Mouse (Mus musculus): ENCODE results near the gene Zdhhc17.
A peak's percentile ranks its signal among the peaks of the same experiment; 100 is the strongest.

Gene Zdhhc17

DNA sequence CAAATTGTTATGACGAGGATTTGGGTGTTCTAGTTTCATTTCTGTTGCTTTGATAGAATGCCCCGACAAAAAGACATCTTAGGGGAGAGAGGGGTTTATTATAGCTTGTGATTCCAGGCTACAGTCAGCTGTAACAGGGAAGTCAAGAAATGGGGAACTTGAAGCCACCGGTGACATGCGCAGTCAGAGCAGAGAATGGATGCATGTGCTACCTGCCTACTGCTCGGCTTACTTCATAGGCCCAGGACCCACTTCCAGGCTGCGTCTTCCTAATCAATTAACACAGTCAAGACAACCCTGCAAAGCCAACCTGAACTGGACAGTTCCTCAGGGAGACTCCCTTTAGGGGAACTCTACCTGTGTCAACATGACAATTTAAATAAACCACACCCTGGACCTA is 5.7 kb downstream of the Zdhhc17 start:
- DNase-seq: no peak

DNA sequence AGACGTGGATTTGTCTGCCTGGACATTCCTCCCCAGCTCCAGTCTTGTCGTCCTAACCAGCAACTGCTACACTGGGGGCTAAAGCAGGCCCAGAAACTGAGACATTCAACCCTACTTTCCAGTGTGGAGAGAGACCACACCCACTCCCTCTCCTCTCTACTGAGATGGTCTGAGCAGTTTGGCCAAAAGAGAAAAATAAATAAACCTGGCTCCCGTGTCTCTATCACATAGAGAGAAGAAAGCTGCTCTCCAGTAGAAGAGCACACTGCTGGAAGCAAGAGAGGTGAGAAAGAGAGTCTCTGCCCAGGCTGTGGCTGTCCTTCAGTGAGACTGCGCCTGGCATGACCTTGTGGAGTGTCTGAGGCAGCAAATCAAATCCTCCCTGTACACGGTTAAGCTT is 10.7 kb downstream of the Zdhhc17 start:
- DNase-seq: no peak

DNA sequence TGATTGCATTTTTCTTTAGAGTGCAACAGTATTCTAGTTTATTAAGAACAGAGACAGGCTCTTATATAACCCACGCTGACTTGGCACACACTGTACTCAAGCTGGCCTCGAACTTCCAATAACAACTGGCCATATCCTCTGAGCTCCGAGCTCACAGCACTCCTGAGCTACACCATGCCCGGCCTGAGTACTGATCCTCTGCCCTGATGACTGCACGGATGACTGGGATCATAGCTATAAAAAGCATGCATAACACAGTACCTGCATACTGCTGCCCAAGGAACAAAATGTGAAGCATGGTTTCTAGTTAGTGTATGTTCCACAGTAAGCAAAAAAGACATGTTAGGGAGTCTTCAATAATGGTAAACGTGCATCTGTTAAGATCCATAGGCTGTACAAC is 12.8 kb downstream of the Zdhhc17 start:
- no peak for DNase-seq

DNA sequence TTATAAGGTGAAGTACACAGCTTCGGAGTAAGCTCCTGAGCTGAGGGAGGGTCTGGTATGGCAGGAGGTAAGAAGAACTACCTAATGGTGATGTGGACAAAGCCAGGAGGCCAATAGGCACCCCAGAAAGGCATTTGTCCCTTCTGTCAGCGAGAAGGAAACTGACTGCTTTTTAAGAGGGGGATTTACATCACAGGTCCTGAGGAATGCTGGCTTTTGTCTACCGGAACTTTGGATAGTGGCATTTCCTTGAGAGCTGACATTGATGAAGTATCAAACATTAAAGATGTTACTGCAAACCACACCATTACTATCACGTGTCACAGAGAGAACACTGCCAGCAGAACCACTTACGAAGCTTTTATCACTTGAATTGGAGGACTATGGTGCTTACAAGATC is 15.2 kb downstream of the Zdhhc17 start:
- no peak for DNase-seq

DNA sequence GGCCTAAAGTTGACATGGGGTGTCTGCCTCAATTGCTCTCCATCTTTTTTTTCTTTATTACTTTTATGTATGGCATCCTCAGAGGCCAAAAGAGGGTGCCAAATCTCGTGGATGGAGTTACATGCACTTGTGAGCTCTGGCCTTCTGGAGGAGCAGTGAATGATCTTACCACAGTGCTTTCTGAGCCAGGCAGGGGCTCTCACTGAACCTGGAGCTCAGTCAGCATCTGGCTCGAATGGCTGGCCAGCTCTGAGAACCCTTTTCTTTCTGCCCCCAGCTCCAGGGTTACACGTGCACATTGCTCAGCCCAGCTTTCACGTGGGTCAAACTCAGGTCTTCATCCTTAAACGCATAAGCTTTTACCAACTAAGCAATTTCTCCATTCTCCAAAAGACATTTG is 16.7 kb downstream of the Zdhhc17 start:
- DNase-seq: no peak

DNA sequence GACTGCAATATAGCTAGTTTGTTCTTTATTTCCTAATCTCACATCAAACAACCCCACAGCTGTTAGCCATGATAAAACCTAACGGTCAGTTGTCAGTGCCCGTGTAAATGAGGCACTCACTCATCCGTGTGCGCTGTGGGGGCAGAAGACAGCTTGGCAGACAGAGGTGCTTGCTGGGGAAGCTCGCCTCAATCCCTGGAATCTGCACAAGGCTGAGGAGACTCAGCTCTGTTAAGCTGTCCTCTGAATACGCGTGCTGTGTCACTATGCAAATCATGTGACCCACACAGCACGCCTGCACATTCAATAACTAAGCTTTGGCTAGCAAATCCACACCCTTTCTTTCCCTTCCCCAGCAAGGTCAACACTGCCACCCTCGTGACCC is 17.9 kb downstream of the Zdhhc17 start:
- DNase-seq: peak; percentile 49

DNA sequence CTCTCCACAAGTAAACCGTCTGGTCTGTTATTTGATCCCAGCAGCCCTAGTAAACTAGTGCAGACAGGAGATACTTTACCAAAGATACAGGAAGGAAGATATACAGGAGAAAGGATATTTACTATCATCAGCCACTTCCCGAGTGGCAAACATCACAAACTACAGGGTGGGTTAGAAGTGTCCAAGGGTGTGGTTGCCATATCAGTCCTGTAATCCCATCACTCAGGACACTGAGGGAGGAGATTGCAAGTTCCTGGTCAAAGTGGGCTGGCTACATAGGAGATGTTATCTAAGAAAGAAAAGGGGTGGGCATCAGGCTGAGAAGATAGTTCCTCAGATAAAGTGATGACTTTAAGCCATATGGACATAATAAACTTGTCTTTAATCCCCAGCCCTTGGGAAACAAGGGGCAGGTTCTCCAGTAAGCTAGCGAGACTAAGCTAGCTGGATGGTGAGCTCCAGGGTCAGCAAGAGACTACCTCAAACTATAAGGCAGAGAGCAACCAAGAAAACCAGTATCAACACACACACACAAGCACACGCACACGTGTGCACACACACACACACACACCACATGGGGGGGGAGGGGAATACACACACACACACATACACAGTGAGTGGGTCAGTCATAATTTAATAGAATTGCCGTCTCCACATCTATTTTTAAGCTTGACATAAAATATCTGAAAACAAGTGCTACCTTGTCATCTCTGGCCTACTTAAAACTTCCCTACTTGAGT is 18.5 kb downstream of the Zdhhc17 start:
- no peak for DNase-seq

DNA sequence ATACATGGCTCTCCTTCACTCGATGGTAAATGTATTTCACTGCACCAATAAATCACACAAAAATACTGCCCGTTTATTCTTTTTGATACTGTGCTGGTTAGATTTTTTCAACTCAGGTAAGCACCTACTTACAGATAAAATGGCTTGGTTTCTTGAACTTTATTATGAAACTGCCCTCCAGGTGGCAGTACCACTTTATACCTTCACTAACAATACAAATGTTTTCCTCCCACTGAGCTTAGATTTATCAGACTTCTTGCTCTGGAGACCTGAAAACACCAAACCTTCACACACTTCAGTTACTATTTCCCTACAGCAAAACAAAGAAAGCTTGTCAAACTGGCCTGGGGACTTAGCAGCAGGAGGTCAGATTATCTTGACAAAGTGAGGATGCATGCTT is 20.2 kb downstream of the Zdhhc17 start:
- DNase-seq: no peak

DNA sequence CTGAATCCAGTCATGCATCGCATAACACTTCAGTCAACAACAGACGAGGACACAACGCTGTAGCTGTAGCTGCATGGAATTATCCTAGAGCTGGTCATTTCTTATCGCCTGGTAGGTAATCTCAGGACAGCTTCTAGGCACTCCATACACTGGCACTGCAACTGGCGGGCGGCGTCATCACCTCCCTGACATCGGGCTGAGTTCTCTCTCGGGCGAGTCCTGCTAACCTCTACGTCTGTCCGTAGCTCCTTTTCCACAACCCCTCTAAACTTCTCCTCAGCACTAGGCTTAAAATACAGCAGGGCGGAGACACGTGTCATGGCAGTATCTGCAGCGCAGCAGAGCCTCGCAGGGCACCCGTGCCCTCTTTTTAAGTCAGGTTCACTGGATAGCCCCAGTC is 23.3 kb downstream of the Zdhhc17 start:
- peak; percentile 33 for DNase-seq

DNA sequence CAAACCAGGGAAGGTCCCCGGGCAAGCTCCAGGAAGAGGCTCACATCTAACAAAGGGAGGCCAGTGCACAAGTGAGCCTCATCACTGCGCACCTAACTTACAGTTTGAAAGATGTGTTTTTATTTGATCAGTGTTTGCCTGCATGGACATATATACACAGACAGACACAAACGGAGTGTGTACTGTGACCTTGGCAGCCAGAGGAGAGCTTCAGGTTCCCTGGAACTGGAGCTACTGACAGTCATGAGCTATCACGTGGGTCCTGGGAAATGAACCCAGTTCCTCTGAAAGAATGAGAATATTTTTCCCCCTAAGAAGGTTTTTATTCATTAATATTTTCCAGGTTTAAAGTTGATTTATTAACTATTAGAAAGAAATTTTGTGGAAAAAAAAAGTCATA is 27.2 kb downstream of the Zdhhc17 start:
- peak; percentile 34 for DNase-seq

DNA sequence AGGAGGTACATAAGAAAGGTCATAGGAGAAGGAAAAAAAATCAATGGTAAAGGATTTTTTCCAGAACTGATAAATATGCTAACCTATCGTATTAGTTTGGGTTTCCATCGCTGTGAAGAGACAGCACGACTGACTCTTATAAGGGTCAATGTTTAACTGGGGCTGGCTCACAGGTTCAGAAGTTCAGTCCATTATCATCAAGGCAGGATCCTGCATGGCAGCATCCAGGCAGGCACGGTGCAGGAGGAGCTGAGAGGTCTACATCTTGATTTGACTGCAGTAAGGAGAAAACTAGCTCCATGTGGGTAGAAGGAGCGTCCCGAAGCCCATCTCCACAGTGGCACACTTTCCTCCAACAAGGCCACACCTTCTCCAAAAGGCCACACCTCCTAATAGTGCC is 29.5 kb downstream of the Zdhhc17 start:
- no peak for DNase-seq

DNA sequence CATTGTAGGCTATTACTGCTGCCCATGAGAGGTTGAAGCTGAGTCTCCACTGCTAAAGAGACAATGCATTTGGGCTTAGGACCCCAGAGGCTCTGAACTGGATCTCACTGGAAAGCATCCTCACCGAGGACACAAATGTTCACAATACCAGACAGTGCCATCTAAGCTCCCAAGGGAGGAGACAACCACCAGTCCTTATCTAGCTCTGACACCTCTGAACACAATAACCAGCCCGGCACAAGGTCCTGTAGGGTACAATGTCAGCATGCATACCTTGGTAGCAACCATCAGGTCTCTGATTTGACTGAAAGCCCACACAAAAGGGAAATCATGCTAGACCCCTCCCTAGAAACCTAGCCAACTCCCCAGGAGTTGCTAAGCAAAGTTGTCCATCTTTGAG is 30.5 kb downstream of the Zdhhc17 start:
- no peak for DNase-seq

DNA sequence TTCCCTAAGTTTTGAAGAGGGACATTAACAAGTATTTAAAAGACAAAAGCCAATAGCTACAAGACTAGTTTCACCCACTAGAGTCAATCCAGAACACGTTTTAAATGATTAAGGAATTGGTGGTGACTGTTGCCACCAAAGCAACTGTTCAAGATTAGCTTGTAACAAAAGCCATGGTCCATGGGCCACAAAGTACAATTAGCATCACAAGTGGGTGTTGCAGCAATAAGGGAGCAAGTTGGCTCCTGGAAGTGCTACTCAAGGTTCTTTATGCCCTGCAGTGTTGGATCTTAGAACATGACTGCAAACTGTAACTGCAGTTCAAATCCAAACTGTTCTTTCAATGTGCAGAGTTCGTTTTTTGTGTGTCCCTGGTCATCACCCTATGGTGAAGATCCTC is 32.6 kb downstream of the Zdhhc17 start:
- DNase-seq: no peak

DNA sequence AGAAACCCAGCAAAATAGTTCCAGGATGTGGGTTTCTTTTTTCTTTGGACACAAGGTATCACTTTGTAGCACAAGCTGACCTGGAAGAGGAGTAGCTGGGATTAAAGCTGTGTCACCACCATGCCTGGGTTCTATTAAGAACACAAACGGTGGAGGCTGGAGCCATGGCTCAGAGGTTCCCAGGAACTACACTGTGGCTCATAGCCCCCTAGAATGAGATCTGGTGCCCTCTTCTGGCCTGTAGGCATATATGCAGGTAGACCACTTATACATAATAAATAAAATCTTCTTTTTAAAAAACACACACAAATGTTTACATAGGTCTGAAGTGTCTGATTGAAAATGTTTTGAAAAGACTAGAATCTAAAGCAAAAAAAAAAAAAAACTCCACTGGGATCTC is 33.9 kb downstream of the Zdhhc17 start:
- DNase-seq: no peak

DNA sequence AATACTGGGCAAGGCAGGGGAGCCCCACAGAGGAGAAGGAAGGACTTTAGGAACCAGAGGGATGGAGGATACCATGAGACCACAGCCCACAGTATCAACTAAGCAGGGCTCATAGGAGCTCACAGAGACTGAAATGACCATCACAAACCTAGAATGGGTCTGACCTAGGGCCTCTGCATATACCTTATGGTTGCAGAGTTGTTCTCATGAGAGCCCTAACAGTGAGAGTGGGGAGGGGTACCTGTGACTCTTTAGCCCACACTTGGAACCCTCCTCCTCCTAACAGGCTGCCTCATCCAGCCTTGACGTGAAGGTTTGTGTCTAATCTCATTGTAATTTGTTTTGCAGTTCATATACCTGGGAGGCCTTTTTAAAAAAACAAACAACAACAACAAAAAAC is 35.1 kb downstream of the Zdhhc17 start:
- DNase-seq: no peak

DNA sequence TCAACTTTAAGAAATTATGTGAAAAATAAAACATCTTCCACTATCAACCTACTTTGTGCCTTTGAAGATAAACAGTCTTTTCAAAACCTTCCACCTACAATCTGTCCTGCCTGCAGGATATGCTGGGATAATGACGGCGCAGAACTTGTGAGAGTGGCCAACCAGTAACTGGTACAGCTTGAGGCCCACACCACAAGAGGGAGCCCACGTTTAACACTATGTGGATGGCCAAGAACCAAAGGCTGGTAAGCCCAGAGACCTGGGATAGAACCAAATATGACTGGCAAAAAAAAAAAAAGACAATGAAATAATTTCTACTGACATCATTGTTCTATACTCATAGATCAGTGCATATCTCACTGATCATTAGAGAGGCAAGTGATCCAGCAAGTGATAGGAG is 35.5 kb downstream of the Zdhhc17 start:
- DNase-seq: peak; percentile 52

DNA sequence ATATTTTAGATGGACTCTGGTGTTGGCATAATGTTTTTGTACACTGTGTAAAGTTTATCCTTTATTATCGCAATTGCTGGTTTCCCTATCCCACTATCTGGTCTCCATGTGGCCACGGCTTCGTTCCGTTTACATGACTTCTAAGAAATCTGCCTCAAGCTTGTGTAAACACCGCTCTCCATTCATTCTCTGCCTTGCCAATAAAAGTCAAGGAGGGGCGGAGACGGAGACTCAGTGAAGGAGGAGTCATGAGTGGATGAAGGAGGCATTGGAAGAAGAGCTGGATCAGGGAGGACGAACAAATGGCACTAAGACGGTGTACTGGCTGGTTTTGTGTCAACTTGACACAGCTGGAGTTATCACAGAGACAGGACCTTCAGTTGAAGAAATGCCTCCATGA is 37.9 kb downstream of the Zdhhc17 start:
- DNase-seq: no peak

DNA sequence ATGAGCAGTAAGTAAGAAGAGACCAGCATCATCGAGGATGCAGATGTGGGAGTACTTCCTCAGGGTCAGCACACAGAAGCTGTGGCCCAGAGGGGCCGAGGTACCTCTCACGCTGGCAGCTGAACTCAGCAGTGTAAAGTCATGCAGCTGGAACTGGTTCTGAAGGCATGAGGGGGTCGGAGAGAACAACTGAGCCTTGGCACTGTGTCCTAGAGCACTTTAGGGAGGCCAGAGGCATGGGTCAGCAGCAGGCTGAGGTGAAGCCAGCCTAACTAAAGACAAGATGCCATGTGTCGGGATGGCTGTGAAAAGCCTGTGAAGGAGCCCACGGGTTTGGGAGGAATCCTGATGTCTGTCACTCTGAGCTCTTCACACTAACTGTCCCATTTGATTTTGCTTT is 38.5 kb downstream of the Zdhhc17 start:
- DNase-seq: no peak

DNA sequence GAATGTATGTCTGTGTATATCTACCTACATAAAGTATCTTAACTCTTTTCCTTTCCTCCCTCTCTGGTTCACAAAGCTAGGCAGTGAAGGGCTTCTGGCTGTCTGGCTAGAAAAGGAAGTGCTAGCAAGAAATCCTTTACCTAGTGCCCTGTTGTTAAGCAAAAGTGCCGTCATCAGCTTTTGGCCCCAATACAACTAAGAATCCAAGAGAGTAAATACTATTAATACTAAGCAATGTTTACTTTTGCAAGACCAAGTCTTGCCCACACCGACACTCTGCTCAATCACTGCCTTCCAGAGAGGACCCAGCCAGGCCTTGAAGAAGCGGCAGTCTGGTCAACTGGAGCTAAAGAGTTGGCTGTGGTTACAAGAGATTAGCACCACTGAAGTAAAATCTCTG is 38.9 kb downstream of the Zdhhc17 start:
- no peak for DNase-seq

DNA sequence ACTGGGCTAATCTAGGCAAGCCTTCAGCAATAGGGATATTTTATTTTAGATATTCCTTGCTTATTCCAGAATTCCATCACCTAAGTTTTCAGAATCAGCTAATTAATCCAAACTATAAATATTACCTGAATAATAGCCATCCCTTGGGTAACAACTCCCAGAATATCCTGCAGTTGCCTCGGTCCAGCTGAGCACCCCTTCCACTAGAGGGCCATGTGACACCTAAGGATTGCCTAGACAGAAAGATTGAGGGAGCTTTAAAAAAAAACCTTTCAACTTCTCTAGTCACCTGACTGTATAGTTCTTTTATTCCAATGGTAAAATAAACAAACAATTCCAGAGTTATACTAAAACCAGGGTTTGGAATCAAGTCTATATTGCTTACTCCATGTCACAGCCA is 47.8 kb downstream of the Zdhhc17 start:
- no peak for DNase-seq

DNA sequence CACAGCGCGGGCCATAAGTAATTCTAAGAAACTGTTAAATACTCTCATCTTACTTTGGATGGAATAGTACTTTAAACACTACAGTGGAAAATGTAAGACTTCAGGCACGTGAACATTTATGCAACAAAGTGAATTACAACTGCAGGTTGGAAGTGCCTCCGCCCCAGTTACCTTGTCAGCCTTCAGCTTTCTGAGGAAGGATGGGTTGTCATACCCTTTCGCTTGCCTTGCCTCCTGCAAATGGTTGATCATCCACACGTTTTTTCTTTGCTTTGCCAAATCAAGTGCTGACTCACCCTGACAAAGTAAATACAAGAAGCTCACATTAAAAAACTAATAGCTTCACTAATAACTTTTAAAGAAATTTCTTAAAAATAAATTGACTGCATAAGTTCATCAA is 49.1 kb downstream of the Zdhhc17 start:
- no peak for DNase-seq

DNA sequence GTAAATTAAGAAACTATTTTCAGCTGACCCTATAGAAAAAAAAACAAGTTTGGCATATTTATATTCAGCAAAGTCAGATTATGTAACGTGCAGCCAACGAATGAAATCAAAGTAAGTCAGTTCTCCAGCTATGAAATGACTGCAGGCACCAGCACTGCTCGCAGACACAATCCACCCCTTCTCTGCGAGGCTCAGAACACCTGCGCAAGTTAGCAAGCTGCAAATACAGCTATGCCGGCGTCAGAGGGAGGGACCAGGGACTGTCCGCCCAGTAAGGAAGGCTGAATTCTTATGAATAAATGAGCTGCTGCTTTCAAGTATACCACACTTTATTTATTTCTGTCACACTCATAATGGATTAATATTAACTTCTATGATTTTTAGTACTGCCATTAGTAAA is 50.2 kb downstream of the Zdhhc17 start:
- DNase-seq: no peak

DNA sequence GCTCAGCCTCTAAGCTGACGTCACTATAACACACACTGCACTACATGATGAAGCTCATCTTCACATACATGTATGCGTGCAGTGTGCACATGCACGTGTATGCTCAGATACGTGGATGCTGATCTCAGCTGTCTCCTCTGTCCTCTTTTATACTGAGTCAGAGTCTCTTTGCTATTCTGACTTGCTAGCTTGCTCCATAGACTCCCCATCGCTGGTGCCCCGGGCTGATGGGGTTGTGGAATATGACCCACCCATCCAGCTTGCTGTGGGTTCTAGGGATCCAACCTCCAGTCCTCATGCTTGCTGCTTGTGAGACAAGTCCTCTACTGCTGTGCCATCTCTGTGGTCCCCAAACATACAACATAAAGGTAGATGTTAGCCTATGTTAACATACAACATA is 51.1 kb downstream of the Zdhhc17 start:
- no peak for DNase-seq

DNA sequence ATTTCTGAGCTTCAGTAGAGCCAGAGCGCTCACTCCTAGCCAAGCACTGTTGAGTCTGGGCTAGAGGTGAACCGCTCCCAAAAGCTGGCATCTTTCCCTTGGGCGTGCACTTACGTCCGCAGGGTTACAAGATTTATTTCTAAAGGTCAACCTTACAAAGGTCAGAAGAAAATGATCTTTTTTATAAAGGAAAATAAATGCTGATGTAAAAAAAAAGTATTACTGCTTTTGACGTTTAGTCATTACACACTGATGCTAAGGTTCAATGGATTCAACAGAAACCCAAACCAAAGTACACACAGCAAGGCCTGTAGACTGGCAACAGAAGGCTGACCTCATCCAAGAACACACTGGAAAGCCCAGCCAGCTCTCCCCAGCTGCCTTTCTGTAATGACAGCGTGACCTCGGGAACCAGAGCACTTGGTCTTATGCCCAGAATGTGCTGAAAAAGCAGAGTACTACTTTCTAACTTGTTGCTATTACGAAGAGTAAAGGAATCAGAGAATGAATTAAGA is 56.9 kb downstream of the Zdhhc17 start:
- DNase-seq: peak; percentile 83

DNA sequence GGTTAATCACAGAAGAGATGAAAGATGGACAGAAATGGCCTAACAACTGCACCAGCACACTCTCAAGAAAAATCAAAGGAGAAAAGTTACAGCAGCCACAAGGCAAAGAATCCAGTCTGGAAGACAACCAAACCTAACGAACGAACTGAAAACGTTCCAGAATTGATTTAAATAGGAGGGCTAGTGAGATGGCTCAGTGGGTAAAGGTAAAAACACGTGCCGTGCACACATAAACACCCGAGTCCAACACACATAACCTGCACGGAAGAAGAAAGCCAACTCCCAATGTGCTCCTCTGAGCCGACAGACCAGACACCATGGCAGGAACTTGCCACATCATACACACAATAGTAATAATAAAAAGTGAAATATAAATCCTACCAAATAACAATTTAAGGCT is 57.7 kb downstream of the Zdhhc17 start:
- no peak for DNase-seq

Data from kidney, adult 18-20 months (tissue).